Mouse (Mus musculus) heart, embryonic 12.5 days (tissue): ENCODE data around the gene Slc8a3. TPM values are rescaled to one million over a fixed set of nuclear protein-coding genes. Genes with fewer than 3 reads are reported as not detected.

ENCODE experiments used
- ATAC-seq: fragments of 200-750 bp; cut with Nextera tagmentation; 2 replicates; pipeline ENCODE4 v1.8.0; 2017; ENCODE audit warnings: moderate TSS enrichment, moderate library complexity; ENCODE audit not compliant: insufficient number of reproducible peaks, low FRiP score
- H3K27ac ChIP-seq: fragments of 300-500 bp; sonication (generic); 2 replicates; pipeline ENCODE4 v1.5.1; 2016; ENCODE audit warnings: mild to moderate bottlenecking, moderate library complexity; ENCODE audit not compliant: poor library complexity, severe bottlenecking
- H3K27me3 ChIP-seq: fragments of 300-500 bp; sonication (generic); replicated peaks from 2 replicates; pipeline ENCODE4 v1.6.1; 2016; ENCODE audit warnings: mild to moderate bottlenecking, moderate library complexity
- H3K36me3 ChIP-seq: fragments of 300-500 bp; sonication (generic); 2 replicates; pipeline ENCODE4 v1.6.1; 2016; ENCODE audit warnings: mild to moderate bottlenecking, moderate library complexity
- H3K4me1 ChIP-seq: fragments of 300-500 bp; sonication (generic); replicated peaks from 2 replicates; pipeline ENCODE4 v1.6.1; 2016; ENCODE audit warnings: mild to moderate bottlenecking
- H3K4me2 ChIP-seq: fragments of 300-500 bp; sonication (generic); 2 replicates; pipeline ENCODE4 v1.6.1; 2016; ENCODE audit warnings: mild to moderate bottlenecking, moderate library complexity
- H3K4me3 ChIP-seq: fragments of 300-500 bp; sonication (generic); 2 replicates; pipeline ENCODE4 v1.5.1; 2016; ENCODE audit warnings: mild to moderate bottlenecking
- H3K9ac ChIP-seq: fragments of 300-500 bp; sonication (generic); 2 replicates; pipeline ENCODE4 v1.6.1; 2016; ENCODE audit warnings: mild to moderate bottlenecking, moderate library complexity
- H3K9me3 ChIP-seq: fragments of 300-500 bp; sonication (generic); replicated peaks from 2 replicates; pipeline ENCODE4 v1.6.1; 2016; ENCODE audit warnings: mild to moderate bottlenecking, moderate library complexity
- WGBS: fragments of 180-500 bp; shearing (Covaris S2); methylation state at CpG from one replicate; pipeline ENCODE4 v1.1.7; 2016; 5-methylcytosine and 5-hydroxymethylcytosine counted together
- microRNA-seq: library from miRNA; unstranded; fragments of <30 nt; microRNA quantifications from one replicate; pipeline ENCODE4, GENCODE M21; 2017
- polyA plus RNA-seq: library from polyadenylated mRNA; unstranded; fragments of >200 nt; fragmentation: Nextera tagmentation; extraction: Ambion mirVana; gene quantifications from 2 replicates; pipeline ENCODE4 v1.2.1, GENCODE M21; 2016

Slc8a3 gene
- polyA plus RNA-seq, 1 experiment from 2014 or later, result 0.43 TPM

GRCm38 (mm10) chr12:81161282-81161681, 171.7 kb downstream of the Slc8a3 start:
- Histone ChIP-seq H3K9ac (no peak overlapping the region), H3K4me2 (no peak overlapping the region), H3K4me3 (no peak overlapping the region), H3K27ac (no peak overlapping the region), H3K27me3 (no peaks in the 10 kb centered on the region), H3K9me3 (no peaks in the 10 kb centered on the region), H3K4me1 (no peaks in the 10 kb centered on the region), H3K36me3 (no peaks in the 10 kb centered on the region)
- WGBS, result 84% methylated on average over 2 of the region's 2 CpGs
- ATAC-seq, result no peak

GRCm38 (mm10) chr12:81160831-81161230, 172.1 kb downstream of the Slc8a3 start:
- Histone ChIP-seq H3K4me3 (no peak overlapping the region), H3K4me1 (no peaks in the 10 kb centered on the region), H3K9me3 (no peaks in the 10 kb centered on the region), H3K27me3 (no peaks in the 10 kb centered on the region), H3K9ac (no peak overlapping the region), H3K36me3 (no peaks in the 10 kb centered on the region), H3K4me2 (no peak overlapping the region), H3K27ac (no peak overlapping the region)
- no peak for ATAC-seq
- WGBS, result 63% methylated on average over 5 of the region's 5 CpGs

GRCm38 (mm10) chr12:81160425-81160824, 172.6 kb downstream of the Slc8a3 start:
- no peak for ATAC-seq
- no peak overlapping the region for H3K4me3 ChIP-seq
- WGBS, result 70% methylated on average over 3 of the region's 3 CpGs
- H3K4me2 ChIP-seq, result no peak overlapping the region
- no peak overlapping the region for H3K27ac ChIP-seq
- no peaks in the 10 kb centered on the region for H3K27me3 ChIP-seq
- H3K4me1 ChIP-seq, result no peaks in the 10 kb centered on the region
- H3K9ac ChIP-seq, result no peak overlapping the region
- H3K9me3 ChIP-seq, result no peaks in the 10 kb centered on the region
- H3K36me3 ChIP-seq, result no peaks in the 10 kb centered on the region

- no peak overlapping the region for H3K27ac ChIP-seq
- no peaks in the 10 kb centered on the region for H3K36me3 ChIP-seq
- no peaks in the 10 kb centered on the region for H3K4me1 ChIP-seq
- H3K9me3 ChIP-seq, result no peaks in the 10 kb centered on the region
- H3K9ac ChIP-seq, result no peak overlapping the region
- H3K4me3 ChIP-seq, result no peak overlapping the region
- 58% methylated on average over 2 of the region's 2 CpGs for WGBS
- H3K27me3 ChIP-seq, result no peaks in the 10 kb centered on the region
- ATAC-seq, result no peak
- H3K4me2 ChIP-seq, result no peak overlapping the region
Measured at GRCm38 (mm10) chr12:81159947-81160346, 173.0 kb downstream of the Slc8a3 start.

GRCm38 (mm10) chr12:81156841-81157240, 176.1 kb downstream of the Slc8a3 start:
- Histone ChIP-seq H3K4me3 (no peak overlapping the region), H3K36me3 (no peaks in the 10 kb centered on the region), H3K27me3 (no peaks in the 10 kb centered on the region; the same call in 1 of the 2 replicates), H3K9ac (no peak overlapping the region), H3K4me1 (no peaks in the 10 kb centered on the region), H3K27ac (no peak overlapping the region), H3K9me3 (no peaks in the 10 kb centered on the region), H3K4me2 (no peak overlapping the region)
- 58% methylated on average over 8 of the region's 8 CpGs for WGBS
- no peak for ATAC-seq

GRCm38 (mm10) chr12:81155675-81156074, 177.3 kb downstream of the Slc8a3 start:
- ATAC-seq, result peak; percentile 71
- H3K9me3 ChIP-seq, result no peaks in the 10 kb centered on the region
- H3K27me3 ChIP-seq, result no peaks in the 10 kb centered on the region; the same call in 1 of the 2 replicates
- no peaks in the 10 kb centered on the region for H3K36me3 ChIP-seq
- WGBS, result 60% methylated on average over 6 of the region's 6 CpGs
- H3K4me1 ChIP-seq, result no peaks in the 10 kb centered on the region
- no peak overlapping the region for H3K9ac ChIP-seq
- H3K4me3 ChIP-seq, result no peak overlapping the region
- H3K27ac ChIP-seq, result no peak overlapping the region
- H3K4me2 ChIP-seq, result no peak overlapping the region

GRCm38 (mm10) chr12:81152082-81152481, 180.9 kb downstream of the Slc8a3 start:
- WGBS, result 55% methylated on average over 2 of the region's 2 CpGs
- no peaks in the 10 kb centered on the region; the same call in 1 of the 2 replicates for H3K27me3 ChIP-seq
- no peaks in the 10 kb centered on the region for H3K9me3 ChIP-seq
- no peak overlapping the region for H3K4me2 ChIP-seq
- H3K4me3 ChIP-seq, result no peak overlapping the region
- no peak overlapping the region; the same call in 1 of the 2 replicates for H3K27ac ChIP-seq
- ATAC-seq, result peak; percentile 34; the same call in 1 of the 2 replicates
- H3K4me1 ChIP-seq, result peaks cover 6% of the 10 kb centered on the region
- no peaks in the 10 kb centered on the region for H3K36me3 ChIP-seq
- no peak overlapping the region for H3K9ac ChIP-seq

GRCm38 (mm10) chr12:81150917-81151316, 182.1 kb downstream of the Slc8a3 start:
- no peaks in the 10 kb centered on the region; the same call in 1 of the 2 replicates for H3K27me3 ChIP-seq
- no peak overlapping the region for H3K4me2 ChIP-seq
- H3K4me1 ChIP-seq, result peaks cover 11% of the 10 kb centered on the region
- H3K4me3 ChIP-seq, result no peak overlapping the region
- WGBS, result 65% methylated on average over 5 of the region's 5 CpGs
- H3K27ac ChIP-seq, result no peak overlapping the region
- H3K9ac ChIP-seq, result no peak overlapping the region
- ATAC-seq, result peak; percentile 62
- H3K9me3 ChIP-seq, result no peaks in the 10 kb centered on the region
- no peaks in the 10 kb centered on the region for H3K36me3 ChIP-seq

- Histone ChIP-seq H3K4me3 (no peak overlapping the region), H3K9ac (no peak overlapping the region), H3K27ac (no peak overlapping the region), H3K9me3 (no peaks in the 10 kb centered on the region), H3K36me3 (no peaks in the 10 kb centered on the region), H3K4me1 (peaks cover 21% of the 10 kb centered on the region), H3K4me2 (no peak overlapping the region), H3K27me3 (no peaks in the 10 kb centered on the region; the same call in 1 of the 2 replicates)
- no peak for ATAC-seq
- 84% methylated on average over 6 of the region's 6 CpGs for WGBS
Measured at GRCm38 (mm10) chr12:81147956-81148355, 185.0 kb downstream of the Slc8a3 start.

Small RNA genes lying within 50 kb of the gene (microRNA-seq; reads per million reads assigned to microRNA genes)
- 1.9 reads per million for gene Mir3067

Other genes with a start within 250 kb of the Slc8a3 start
- gene Gm4787, start 46.3 kb upstream of the Slc8a3 start, polyA plus RNA-seq, result 0.14 and 0.18 TPM in 2 replicates
- gene Adam4, start 88.8 kb upstream of the Slc8a3 start, polyA plus RNA-seq, result 0.39 and 0.59 TPM in 2 replicates
- 96.9 and 103 TPM in 2 replicates for gene Cox16, start 151.9 kb upstream of the Slc8a3 start, polyA plus RNA-seq
- gene Gm20498, start 199.7 kb upstream of the Slc8a3 start, polyA plus RNA-seq, result 25.3 and 34.7 TPM in 2 replicates
- 29.2 and 34.6 TPM in 2 replicates for gene Synj2bp, start 199.7 kb upstream of the Slc8a3 start, polyA plus RNA-seq
- gene Adam21, start 235.3 kb upstream of the Slc8a3 start, polyA plus RNA-seq, result 0.09 and 0.21 TPM in 2 replicates